In the genomic region with DNA sequence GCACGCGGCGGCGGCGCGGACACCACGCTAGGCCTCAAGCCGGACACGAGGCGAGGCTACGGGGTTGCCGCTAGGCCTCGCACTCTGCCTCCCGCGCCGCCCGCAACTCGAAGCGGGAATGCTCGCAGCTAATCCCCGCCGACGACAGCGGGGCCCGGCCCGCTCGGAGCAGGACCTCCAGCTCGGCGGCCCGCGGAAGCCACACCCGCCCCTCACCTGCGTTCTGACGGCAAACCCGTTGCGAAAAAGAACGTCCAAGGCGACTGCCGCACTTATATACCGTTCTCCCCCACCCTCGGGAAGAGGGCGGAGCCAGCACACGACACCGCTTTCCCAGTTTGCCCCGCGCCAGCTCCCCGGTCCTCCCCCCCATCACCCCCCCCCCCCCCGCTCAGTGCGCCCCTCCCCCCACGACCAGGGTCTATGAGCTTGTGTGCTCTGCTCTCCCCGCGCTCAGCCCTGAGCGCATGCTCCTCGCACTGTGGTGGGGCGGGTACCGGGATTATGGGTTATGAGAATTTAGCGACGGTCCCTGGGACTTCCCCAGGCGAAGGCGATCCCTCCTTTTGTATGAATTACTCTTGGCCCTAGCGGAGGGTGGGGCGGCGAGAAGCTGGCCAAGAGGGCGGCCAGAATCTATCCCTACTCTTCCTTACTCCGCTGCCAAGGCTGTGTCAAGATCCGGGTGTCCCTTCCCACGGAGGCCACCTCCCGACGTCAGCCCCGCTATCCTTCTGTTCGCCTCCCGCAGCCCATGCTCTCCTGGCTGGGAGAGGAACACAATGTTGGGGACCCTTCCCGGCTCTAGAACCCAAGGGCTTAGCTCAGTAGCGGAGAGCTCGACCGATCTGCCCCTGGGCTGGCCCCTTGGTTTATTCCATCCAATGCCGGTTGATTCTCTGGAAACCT, we compare ENCODE assay signal across 7 mouse cellular contexts. TPM values are rescaled to one million over a fixed set of nuclear protein-coding genes. Genes with fewer than 3 reads are reported as not detected.
DNase-seq lines count a peak whose midpoint lies in the region; ATAC-seq and TF ChIP-seq lines count a peak whose summit lies in the region.

No protein-coding gene starts in this region.

- TF ChIP-seq CTCF in intestine, postnatal 0 days (IDR thresholded peaks at IDR 0.05; ENCODE audit: low read depth), result peak; percentile 16; the same call in 1 of the 2 replicates
- TF ChIP-seq CTCF in small intestine, adult 2 months (IDR thresholded peaks at IDR 0.05; ENCODE audit: extremely low read depth, insufficient read length, insufficient replicate concordance, low read depth, low read length), result no peak

- peak overlapping the region; percentile 99 for H3K9ac ChIP-seq in intestine, postnatal 0 days (ENCODE audit: low read depth, low read length)
- H3K9ac ChIP-seq in midbrain, embryonic 12.5 days (replicated peaks), result peak overlapping the region; percentile 98

- H3K27me3 ChIP-seq in embryonic facial prominence, embryonic 10.5 days (replicated peaks; ENCODE audit: low read depth, poor library complexity, severe bottlenecking), result no peaks in the 10 kb centered on the region
- H3K27me3 ChIP-seq in intestine, postnatal 0 days (replicated peaks; ENCODE audit: control insufficient read depth, insufficient read depth, low read length), result no peaks in the 10 kb centered on the region
- H3K27me3 ChIP-seq in midbrain, embryonic 12.5 days, result no peaks in the 10 kb centered on the region
- no peaks in the 10 kb centered on the region for H3K27me3 ChIP-seq in small intestine, adult 2 months (ENCODE audit: control insufficient read depth, insufficient read depth, low read length)

- peak overlapping the region; percentile 96 for H3K27ac ChIP-seq in embryonic facial prominence, embryonic 10.5 days (replicated peaks)
- peak overlapping the region; percentile 97 for H3K27ac ChIP-seq in intestine, postnatal 0 days (ENCODE audit: low read depth, low read length)
- H3K27ac ChIP-seq in midbrain, embryonic 12.5 days (replicated peaks), result peak overlapping the region; percentile 99
- peak overlapping the region; percentile 98 for H3K27ac ChIP-seq in small intestine, adult 2 months (ENCODE audit: insufficient read depth, low read depth, low read length)

- under 1% methylated on average over 75 of the region's 77 CpGs for WGBS in embryonic facial prominence, embryonic 10.5 days
- WGBS in intestine, postnatal 0 days, result under 1% methylated on average over 63 of the region's 77 CpGs
- 0% methylated on average over 54 of the region's 77 CpGs for WGBS in midbrain, embryonic 12.5 days
- under 1% methylated on average over 76 of the region's 77 CpGs for WGBS in small intestine, adult 2 months

- DNase-seq in adrenal gland, postnatal 10 days, result peak; percentile 98
- peak; percentile 99 for DNase-seq in embryonic facial prominence, embryonic 10.5 days (ENCODE audit: low spot score)
- DNase-seq in gonadal fat pad, adult 2 months (ENCODE audit: low read depth), result peak; percentile 79
- peak; percentile 97 for DNase-seq in left cerebral cortex, postnatal 4 days

- H3K4me2 ChIP-seq in intestine, postnatal 0 days (replicated peaks; ENCODE audit: low read depth), result peak overlapping the region; percentile 67
- peak overlapping the region; percentile 71 for H3K4me2 ChIP-seq in midbrain, embryonic 12.5 days (replicated peaks)

- no peaks in the 10 kb centered on the region for H3K9me3 ChIP-seq in embryonic facial prominence, embryonic 10.5 days
- H3K9me3 ChIP-seq in intestine, postnatal 0 days (ENCODE audit: control insufficient read depth), result no peaks in the 10 kb centered on the region
- H3K9me3 ChIP-seq in midbrain, embryonic 12.5 days, result no peaks in the 10 kb centered on the region

- peaks cover 41% of the 10 kb centered on the region for H3K36me3 ChIP-seq in embryonic facial prominence, embryonic 10.5 days (replicated peaks)
- H3K36me3 ChIP-seq in intestine, postnatal 0 days (ENCODE audit: control insufficient read depth, insufficient read depth), result peaks cover 21% of the 10 kb centered on the region
- H3K36me3 ChIP-seq in midbrain, embryonic 12.5 days, result peaks cover 30% of the 10 kb centered on the region
- peaks cover 28% of the 10 kb centered on the region for H3K36me3 ChIP-seq in small intestine, adult 2 months (ENCODE audit: control insufficient read depth, insufficient read depth, low read length)

- intact Hi-C loops in left cerebral cortex, postnatal 4 days (cut with DNase I), result loop anchor here (2.0 kb wide), 1 partner anchor 39 kb away; no protein-coding TSS in a partner anchor

- H3K4me1 ChIP-seq in embryonic facial prominence, embryonic 10.5 days, result peaks cover 17% of the 10 kb centered on the region
- H3K4me1 ChIP-seq in intestine, postnatal 0 days (replicated peaks; ENCODE audit: control insufficient read depth, insufficient read depth, low read length), result no peaks in the 10 kb centered on the region
- peaks cover 22% of the 10 kb centered on the region for H3K4me1 ChIP-seq in midbrain, embryonic 12.5 days
- H3K4me1 ChIP-seq in small intestine, adult 2 months (ENCODE audit: control insufficient read depth, insufficient read depth, insufficient read length, low read length), result peaks cover 3% of the 10 kb centered on the region; the same call in 1 of the 2 replicates

- peak; percentile 99 for TF ChIP-seq POLR2A in small intestine, adult 2 months (IDR thresholded peaks at IDR 0.05; ENCODE audit: low read depth, low read length)

- ATAC-seq in intestine, postnatal 0 days, result peak; percentile 94
- ATAC-seq in midbrain, embryonic 12.5 days (ENCODE audit: low FRiP score, low read depth), result peak; percentile 99

- peak overlapping the region; percentile 78 for H3K4me3 ChIP-seq in embryonic facial prominence, embryonic 10.5 days
- peak overlapping the region; percentile 98 for H3K4me3 ChIP-seq in intestine, postnatal 0 days (ENCODE audit: low read depth, low read length)
- peak overlapping the region; percentile 99 for H3K4me3 ChIP-seq in midbrain, embryonic 12.5 days
- H3K4me3 ChIP-seq in small intestine, adult 2 months (ENCODE audit: low read depth, low read length), result peak overlapping the region; percentile 98

RNA-seq across cellular contexts. Expression of a gene that starts 7.3 kb away (rescaled TPM):
- total RNA-seq in adrenal gland, postnatal 10 days (2021), result 1,000 to 10,000 TPM; 6,172 to 6,732 TPM
- polyA plus RNA-seq in embryonic facial prominence, embryonic 10.5 days (2016; fragmentation: Nextera tagmentation; extraction: Ambion mirVana), result 3,747 and 3,838 TPM in 2 replicates
- 5,649 and 5,990 TPM in 2 replicates for polyA plus RNA-seq in gonadal fat pad, adult 2 months (2012; rRNA removed)
- 1,954 and 2,041 TPM in 2 replicates for polyA plus RNA-seq in intestine, postnatal 0 days (2015; fragmentation: Nextera tagmentation; extraction: Ambion mirVana)
- 1,000 to 10,000 TPM; 5,205 to 5,346 TPM for total RNA-seq in left cerebral cortex, postnatal 4 days (2021)
- 3,350 and 3,406 TPM in 2 replicates for polyA plus RNA-seq in midbrain, embryonic 12.5 days (2016; fragmentation: Nextera tagmentation; extraction: Ambion mirVana)
- 1,017 and 1,625 TPM in 2 replicates for polyA plus RNA-seq in small intestine, adult 2 months (2012; rRNA removed)

RNA-seq across cellular contexts. Expression of a gene that starts 33.1 kb away (rescaled TPM):
- total RNA-seq in adrenal gland, postnatal 10 days (2021), result under 1 TPM in 1 of 2 experiments, not detected in 1; 0.60 TPM
- 0.30 and 0.78 TPM in 2 replicates for polyA plus RNA-seq in embryonic facial prominence, embryonic 10.5 days (2016; fragmentation: Nextera tagmentation; extraction: Ambion mirVana)
- polyA plus RNA-seq in gonadal fat pad, adult 2 months (2012; rRNA removed), result 0.72 and 0.79 TPM in 2 replicates
- 0.17 and 0.39 TPM in 2 replicates for polyA plus RNA-seq in intestine, postnatal 0 days (2015; fragmentation: Nextera tagmentation; extraction: Ambion mirVana)
- total RNA-seq in left cerebral cortex, postnatal 4 days (2021), result under 1 TPM in 1 of 2 experiments, not detected in 1; 0.66 TPM
- polyA plus RNA-seq in midbrain, embryonic 12.5 days (2016; fragmentation: Nextera tagmentation; extraction: Ambion mirVana), result 0.98 and 1.2 TPM in 2 replicates
- not detected in 2 replicates for polyA plus RNA-seq in small intestine, adult 2 months (2012; rRNA removed)

RNA-seq across cellular contexts. Expression of a gene that starts 33.7 kb away (rescaled TPM):
- total RNA-seq in adrenal gland, postnatal 10 days (2021), result 10 to 100 TPM; 23.6 to 29.8 TPM
- 23.0 and 23.8 TPM in 2 replicates for polyA plus RNA-seq in embryonic facial prominence, embryonic 10.5 days (2016; fragmentation: Nextera tagmentation; extraction: Ambion mirVana)
- 10.5 and 12.0 TPM in 2 replicates for polyA plus RNA-seq in gonadal fat pad, adult 2 months (2012; rRNA removed)
- 8.2 and 8.4 TPM in 2 replicates for polyA plus RNA-seq in intestine, postnatal 0 days (2015; fragmentation: Nextera tagmentation; extraction: Ambion mirVana)
- 10 to 100 TPM; 24.2 to 26.1 TPM for total RNA-seq in left cerebral cortex, postnatal 4 days (2021)
- 23.6 and 25.7 TPM in 2 replicates for polyA plus RNA-seq in midbrain, embryonic 12.5 days (2016; fragmentation: Nextera tagmentation; extraction: Ambion mirVana)
- polyA plus RNA-seq in small intestine, adult 2 months (2012; rRNA removed), result 6.1 and 7.3 TPM in 2 replicates

RNA-seq across cellular contexts. Expression of a gene that starts 38.6 kb away (rescaled TPM):
- total RNA-seq in adrenal gland, postnatal 10 days (2021), result 1 to 10 TPM; 1.3 to 1.8 TPM
- 0.21 and 0.55 TPM in 2 replicates for polyA plus RNA-seq in embryonic facial prominence, embryonic 10.5 days (2016; fragmentation: Nextera tagmentation; extraction: Ambion mirVana)
- polyA plus RNA-seq in gonadal fat pad, adult 2 months (2012; rRNA removed), result 0.34 and 0.41 TPM in 2 replicates
- 0.96 and 1.1 TPM in 2 replicates for polyA plus RNA-seq in intestine, postnatal 0 days (2015; fragmentation: Nextera tagmentation; extraction: Ambion mirVana)
- total RNA-seq in left cerebral cortex, postnatal 4 days (2021), result under 1 TPM; 0.48 to 0.62 TPM
- 0.39 and 0.77 TPM in 2 replicates for polyA plus RNA-seq in midbrain, embryonic 12.5 days (2016; fragmentation: Nextera tagmentation; extraction: Ambion mirVana)
- polyA plus RNA-seq in small intestine, adult 2 months (2012; rRNA removed), result 0.46 and 0.86 TPM in 2 replicates

Comparison
In these comparisons a context has a peak if more than half of its experiments do, and no peak if none do; other contexts are left out.
1. Peak in every context shown above with its lines: DNase-seq, ATAC-seq, H3K4me3 ChIP-seq and H3K27ac ChIP-seq.